In genomic region chr2:6118246-6118645, GRCm38 (mm10) we compare ENCODE assay signal across 8 mouse cellular contexts. TPM values are rescaled to one million over a fixed set of nuclear protein-coding genes. Genes with fewer than 3 reads are reported as not detected.
DNase-seq lines count a peak whose midpoint lies in the region; ATAC-seq and TF ChIP-seq lines count a peak whose summit lies in the region.

No protein-coding gene starts in this region.

- H3K9ac ChIP-seq in ES-E14 (ENCODE audit: insufficient read depth, low read depth, low read length, poor library complexity, severe bottlenecking), result no peak overlapping the region
- no peak overlapping the region for H3K9ac ChIP-seq in heart, embryonic 12.5 days

- H3K36me3 ChIP-seq in ES-E14 (ENCODE audit: control insufficient read depth, insufficient read depth, low read length, poor library complexity, severe bottlenecking), result no peaks in the 10 kb centered on the region
- no peaks in the 10 kb centered on the region for H3K36me3 ChIP-seq in heart, embryonic 12.5 days

- in situ Hi-C loops in ES-E14 (cut with MboI; ENCODE audit: low sequenced_read_pairs in 2 of 2, unreplicated experiment in 2 of 2), result no loop called here

- H3K4me1 ChIP-seq in ES-E14 (ENCODE audit: control insufficient read depth in 2 of 2, insufficient read depth in 2 of 2, low read length in 2 of 2, poor library complexity in 1 of 2), result peaks cover 0 to 12% of the 10 kb centered on the region in 2 experiments; a peak in 2 of 4 replicates
- H3K4me1 ChIP-seq in heart, embryonic 12.5 days (replicated peaks), result 0 out of 2 replicates have a peak, but pooled peaks cover 8% of the 10 kb centered on the region

- no peak overlapping the region for H3K27ac ChIP-seq in ES-E14 (ENCODE audit: insufficient read depth, low read depth, low read length, poor library complexity, severe bottlenecking)
- no peak overlapping the region for H3K27ac ChIP-seq in heart, embryonic 12.5 days (ENCODE audit: poor library complexity, severe bottlenecking)

- no peak for DNase-seq in ES-E14 (ENCODE audit: low read depth, low spot score)
- DNase-seq in adrenal gland, postnatal 36 days, result peak; percentile 85 to 86
- peak; percentile 68 to 70 for DNase-seq in kidney, postnatal 36 days
- peak; percentile 88 for DNase-seq in urinary bladder, postnatal 14 days (ENCODE audit: low spot score)
- no peak for DNase-seq in layer of hippocampus, postnatal 10 days (ENCODE audit: low spot score in 2 of 2)
- DNase-seq in embryo, embryonic 10.5 days (ENCODE audit: low spot score), result no peak
- no peak for DNase-seq in gastrocnemius, postnatal 4 days (ENCODE audit: low spot score in 2 of 2)

- ATAC-seq in heart, embryonic 12.5 days (ENCODE audit: insufficient number of reproducible peaks, low FRiP score), result peak; percentile 51; the same call in 1 of the 2 replicates

- H3K4me3 ChIP-seq in ES-E14 (ENCODE audit: insufficient read depth in 1 of 2, low read depth in 1 of 2, low read length in 2 of 2, poor library complexity in 1 of 2, severe bottlenecking in 1 of 2), result peak overlapping the region; percentile 35 to 63; a peak in 3 of 4 replicates
- H3K4me3 ChIP-seq in heart, embryonic 12.5 days, result no peak overlapping the region

- 67% methylated on average over 10 of the region's 10 CpGs for WGBS in heart, embryonic 12.5 days

- no peaks in the 10 kb centered on the region for H3K27me3 ChIP-seq in heart, embryonic 12.5 days (replicated peaks)

- no peaks in the 10 kb centered on the region for H3K9me3 ChIP-seq in ES-E14 (ENCODE audit: control insufficient read depth, insufficient read depth, low read depth, low read length)
- H3K9me3 ChIP-seq in heart, embryonic 12.5 days (replicated peaks), result no peaks in the 10 kb centered on the region

- H3K4me2 ChIP-seq in heart, embryonic 12.5 days, result no peak overlapping the region

TF ChIP-seq in ES-E14, 5 proteins besides CTCF, POLR2A, EP300 and RAD21:
- no peak for TF ChIP-seq HCFC1 (IDR thresholded peaks at IDR 0.05; ENCODE audit: borderline replicate concordance, insufficient read depth, low read length)
- TF ChIP-seq MAFK (IDR thresholded peaks at IDR 0.05; ENCODE audit: insufficient read depth, low read depth, low read length), result peak; percentile 69
TF ChIP-seq in ES-E14: peak in this region for 1.

RNA-seq across cellular contexts. Expression of gene Proser2, which starts 11.8 kb away (rescaled TPM):
- total RNA-seq in ES-E14 (2012; rRNA removed), result 1.9 TPM in 2 replicates
- 10 to 100 TPM; 12.1 to 14.5 TPM for total RNA-seq in adrenal gland, postnatal 36 days (2021)
- 13.4 and 13.6 TPM in 2 replicates for polyA plus RNA-seq in heart, embryonic 12.5 days (2016; fragmentation: Nextera tagmentation; extraction: Ambion mirVana)
- 1 to 10 TPM; 2.2 to 3.2 TPM for total RNA-seq in layer of hippocampus, postnatal 10 days (2021)
- 1 to 10 TPM; 3.4 to 3.6 TPM for total RNA-seq in gastrocnemius, postnatal 4 days (2021)

Comparison
In these comparisons a context has a peak if more than half of its experiments do, and no peak if none do; other contexts are left out.
1. DNase-seq: peak in adrenal gland, postnatal 36 days (2 of 2), kidney, postnatal 36 days (2 of 2) and urinary bladder, postnatal 14 days (single experiment); none in ES-E14 (single experiment), layer of hippocampus, postnatal 10 days (0 of 2), embryo, embryonic 10.5 days (single experiment) and gastrocnemius, postnatal 4 days (0 of 2).